Mouse (Mus musculus) lung, postnatal 0 days (tissue): Measurements from ENCODE around the gene Ttll11. TPM values are rescaled to one million over a fixed set of nuclear protein-coding genes. Genes with fewer than 3 reads are reported as not detected.

ENCODE experiments used
- ATAC-seq: fragments of 200-750 bp; cut with Nextera tagmentation; 2 replicates; pipeline ENCODE4 v1.8.0; 2017; ENCODE audit warnings: moderate library complexity
- DNase-seq: peaks from one replicate; pipeline ENCODE4 v3.0.0-alpha.2; 2016; ENCODE audit warnings: low spot score
- H3K27ac ChIP-seq: fragments of 300-500 bp; sonication (generic); 2 replicates; pipeline ENCODE4 v1.5.1; 2014; ENCODE audit warnings: antibody characterized with exemption, mild to moderate bottlenecking, low read length, mixed read lengths
- H3K27me3 ChIP-seq: fragments of 300-500 bp; sonication (generic); replicated peaks from 2 replicates; pipeline ENCODE4 v1.6.1; 2014; ENCODE audit warnings: low read length, mixed read lengths; ENCODE audit not compliant: insufficient read depth
- H3K36me3 ChIP-seq: fragments of 300-500 bp; sonication (generic); 2 replicates; pipeline ENCODE4 v1.6.1; 2014; ENCODE audit warnings: low read length, mixed read lengths; ENCODE audit not compliant: insufficient read depth
- H3K4me1 ChIP-seq: fragments of 300-500 bp; sonication (generic); 2 replicates; pipeline ENCODE4 v1.6.1; 2014; ENCODE audit warnings: antibody characterized with exemption, low read depth, low read length, mixed read lengths; ENCODE audit not compliant: insufficient read depth
- H3K4me2 ChIP-seq: fragments of 300-500 bp; sonication (generic); replicated peaks from 2 replicates; pipeline ENCODE4 v1.6.1; 2014; ENCODE audit warnings: low read depth, mild to moderate bottlenecking, low read length, moderate library complexity, mixed read lengths
- H3K4me3 ChIP-seq: fragments of 300-500 bp; sonication (generic); 2 replicates; pipeline ENCODE4 v1.5.1; 2014; ENCODE audit warnings: low read depth, low read length
- H3K9ac ChIP-seq: fragments of 300-500 bp; sonication (generic); replicated peaks from 2 replicates; pipeline ENCODE4 v1.6.1; 2014; ENCODE audit warnings: low read depth, mild to moderate bottlenecking
- H3K9me3 ChIP-seq: fragments of 300-500 bp; sonication (generic); 2 replicates; pipeline ENCODE4 v1.6.1; 2016; ENCODE audit warnings: low read length, mixed read lengths
- CTCF ChIP-seq: IDR thresholded peaks from 2 replicates; pipeline ENCODE4 v1.5.1; 2016; ENCODE audit warnings: antibody characterized with exemption, mild to moderate bottlenecking
- EP300 ChIP-seq: IDR thresholded peaks from 2 replicates; pipeline ENCODE4 v1.6.1; 2016; ENCODE audit warnings: antibody characterized with exemption, mild to moderate bottlenecking, control low read depth
- WGBS: fragments of 180-500 bp; shearing (Covaris S2); extraction: QIAGEN DNeasy Blood & Tissue Kit; methylation state at CpG from one replicate; pipeline ENCODE4 v1.1.7; 2014; 5-methylcytosine and 5-hydroxymethylcytosine counted together
- polyA plus RNA-seq: library from polyadenylated mRNA; unstranded; fragments of >200 nt; fragmentation: Nextera tagmentation; extraction: Ambion mirVana; gene quantifications from 2 replicates; pipeline ENCODE4 v1.2.1, GENCODE M21; 2015

Ttll11 gene
- polyA plus RNA-seq, 1 experiment from 2014 or later = 2.1 TPM

GRCm38 (mm10) chr2:35978276-35978933 lies 1.3 kb downstream of the Ttll11 start:
- peak overlapping the region; percentile 99 for H3K4me2 ChIP-seq
- no peaks in the 10 kb centered on the region for H3K9me3 ChIP-seq
- peak overlapping the region; percentile 90 for H3K27ac ChIP-seq
- ATAC-seq (peak; percentile 18), DNase-seq (peak; percentile 73)
- H3K36me3 ChIP-seq = no peaks in the 10 kb centered on the region
- peak overlapping the region; percentile 77 for H3K9ac ChIP-seq
- H3K27me3 ChIP-seq = no peaks in the 10 kb centered on the region
- no peak for TF ChIP-seq CTCF
- TF ChIP-seq EP300 = no peak
- peaks cover 13% of the 10 kb centered on the region; the same call in 1 of the 2 replicates for H3K4me1 ChIP-seq
- 9% methylated on average over 15 of the region's 15 CpGs for WGBS
- H3K4me3 ChIP-seq = peak overlapping the region; percentile 88

- Histone ChIP-seq H3K4me3 (no peak overlapping the region), H3K4me2 (peak overlapping the region; percentile 99; the same call in 1 of the 2 replicates)
Measured at GRCm38 (mm10) chr2:35977749-35978148, 2.0 kb downstream of the Ttll11 start.

GRCm38 (mm10) chr2:35972259-35973001 lies 7.3 kb downstream of the Ttll11 start:
- no peak overlapping the region for H3K27ac ChIP-seq
- TF ChIP-seq CTCF (no peak), EP300 (peak; percentile 60)
- no peaks in the 10 kb centered on the region for H3K9me3 ChIP-seq
- no peak overlapping the region for H3K4me2 ChIP-seq
- DNase-seq (peak; percentile 29), ATAC-seq (peak; percentile 52)
- H3K4me3 ChIP-seq = no peak overlapping the region
- 36% methylated on average over 6 of the region's 6 CpGs for WGBS
- no peak overlapping the region for H3K9ac ChIP-seq
- no peaks in the 10 kb centered on the region for H3K27me3 ChIP-seq
- peaks cover under 1% of the 10 kb centered on the region; the same call in 1 of the 2 replicates for H3K4me1 ChIP-seq
- H3K36me3 ChIP-seq = no peaks in the 10 kb centered on the region

More at GRCm38 (mm10) chr2:35977749-35978148, 2.0 kb downstream of the Ttll11 start:
- no peak for ATAC-seq
- H3K9ac ChIP-seq = no peak overlapping the region
- WGBS = 86% methylated on average over 3 of the region's 3 CpGs
- no peak for DNase-seq
- no peak overlapping the region for H3K27ac ChIP-seq
- no peaks in the 10 kb centered on the region for H3K27me3 ChIP-seq
- TF ChIP-seq EP300 = no peak
- H3K36me3 ChIP-seq = no peaks in the 10 kb centered on the region
- no peaks in the 10 kb centered on the region for H3K9me3 ChIP-seq
- peaks cover 13% of the 10 kb centered on the region; the same call in 1 of the 2 replicates for H3K4me1 ChIP-seq

- TF ChIP-seq CTCF (no peak), EP300 (no peak)
- H3K36me3 ChIP-seq = no peaks in the 10 kb centered on the region
- no peaks in the 10 kb centered on the region for H3K4me1 ChIP-seq
- DNase-seq = no peak
- H3K27ac ChIP-seq = no peak overlapping the region
- no peaks in the 10 kb centered on the region for H3K27me3 ChIP-seq
- H3K9ac ChIP-seq = no peak overlapping the region
- ATAC-seq = no peak
- H3K4me2 ChIP-seq = no peak overlapping the region
- no peak overlapping the region for H3K4me3 ChIP-seq
- 46% methylated on average over 10 of the region's 10 CpGs for WGBS
- H3K9me3 ChIP-seq = no peaks in the 10 kb centered on the region
Measured at GRCm38 (mm10) chr2:35965883-35966513, 13.7 kb downstream of the Ttll11 start.

- ATAC-seq = no peak
- H3K27ac ChIP-seq = no peak overlapping the region
- H3K9ac ChIP-seq = no peak overlapping the region
- no peak overlapping the region for H3K4me3 ChIP-seq
- H3K36me3 ChIP-seq = no peaks in the 10 kb centered on the region
- no peaks in the 10 kb centered on the region for H3K27me3 ChIP-seq
- WGBS = 63% methylated on average over 2 of the region's 2 CpGs
- H3K9me3 ChIP-seq = no peaks in the 10 kb centered on the region
- no peak overlapping the region for H3K4me2 ChIP-seq
- TF ChIP-seq EP300 = no peak
- TF ChIP-seq CTCF = no peak
- DNase-seq = no peak
- no peaks in the 10 kb centered on the region for H3K4me1 ChIP-seq
Measured at GRCm38 (mm10) chr2:35963280-35963679, 16.4 kb downstream of the Ttll11 start.

- Histone ChIP-seq H3K4me2 (no peak overlapping the region), H3K4me1 (no peaks in the 10 kb centered on the region), H3K4me3 (no peak overlapping the region), H3K27me3 (no peaks in the 10 kb centered on the region), H3K9ac (no peak overlapping the region), H3K9me3 (no peaks in the 10 kb centered on the region), H3K27ac (no peak overlapping the region), H3K36me3 (no peaks in the 10 kb centered on the region)
- no peak for DNase-seq
- no peak for ATAC-seq
- no peak for TF ChIP-seq CTCF
- TF ChIP-seq EP300 = no peak
- WGBS = 75% methylated on average over 3 of the region's 3 CpGs
Measured at GRCm38 (mm10) chr2:35961593-35962127, 18.1 kb downstream of the Ttll11 start.
